Mouse (Mus musculus) hindbrain, embryonic 13.5 days (tissue): Measurements from ENCODE around the gene Spag17. TPM values are rescaled to one million over a fixed set of nuclear protein-coding genes. Genes with fewer than 3 reads are reported as not detected.

Source experiments
- ATAC-seq: fragments of 200-750 bp; cut with Nextera tagmentation; 2 replicates; pipeline ENCODE4 v1.8.0; 2017; ENCODE audit warnings: moderate TSS enrichment; ENCODE audit not compliant: low FRiP score
- H3K27ac ChIP-seq: fragments of 300-500 bp; sonication (generic); 2 replicates; pipeline ENCODE4 v1.5.1; 2015; ENCODE audit warnings: inconsistent platforms, mild to moderate bottlenecking, moderate library complexity
- H3K27me3 ChIP-seq: fragments of 300-500 bp; sonication (generic); 2 replicates; pipeline ENCODE4 v1.6.1; 2015; ENCODE audit warnings: mild to moderate bottlenecking, inconsistent platforms
- H3K36me3 ChIP-seq: fragments of 300-500 bp; sonication (generic); 2 replicates; pipeline ENCODE4 v1.6.1; 2015; ENCODE audit warnings: mild to moderate bottlenecking, inconsistent platforms
- H3K4me1 ChIP-seq: fragments of 300-500 bp; sonication (generic); replicated peaks from 2 replicates; pipeline ENCODE4 v1.6.1; 2015; ENCODE audit warnings: inconsistent platforms
- H3K4me2 ChIP-seq: fragments of 300-500 bp; sonication (generic); 2 replicates; pipeline ENCODE4 v1.6.1; 2015; ENCODE audit warnings: inconsistent platforms, mild to moderate bottlenecking, moderate library complexity
- H3K4me3 ChIP-seq: fragments of 300-500 bp; sonication (generic); 2 replicates; pipeline ENCODE4 v1.5.1; 2015; ENCODE audit warnings: mild to moderate bottlenecking, inconsistent platforms
- H3K9ac ChIP-seq: fragments of 300-500 bp; sonication (generic); 2 replicates; pipeline ENCODE4 v1.6.1; 2015; ENCODE audit warnings: mild to moderate bottlenecking, inconsistent platforms
- H3K9me3 ChIP-seq: fragments of 300-500 bp; sonication (generic); 2 replicates; pipeline ENCODE4 v1.6.1; 2016; ENCODE audit warnings: inconsistent platforms
- WGBS: fragments of 180-500 bp; shearing (Covaris S2); methylation state at CpG from one replicate; pipeline ENCODE4 v1.1.7; 2015; 5-methylcytosine and 5-hydroxymethylcytosine counted together
- polyA plus RNA-seq: library from polyadenylated mRNA; unstranded; fragments of >200 nt; fragmentation: Nextera tagmentation; extraction: Ambion mirVana; gene quantifications from 2 replicates; pipeline ENCODE4 v1.2.1, GENCODE M21; 2015

The Spag17 gene
- polyA plus RNA-seq, 1 experiment from 2014 or later = 1.4 TPM

DNA sequence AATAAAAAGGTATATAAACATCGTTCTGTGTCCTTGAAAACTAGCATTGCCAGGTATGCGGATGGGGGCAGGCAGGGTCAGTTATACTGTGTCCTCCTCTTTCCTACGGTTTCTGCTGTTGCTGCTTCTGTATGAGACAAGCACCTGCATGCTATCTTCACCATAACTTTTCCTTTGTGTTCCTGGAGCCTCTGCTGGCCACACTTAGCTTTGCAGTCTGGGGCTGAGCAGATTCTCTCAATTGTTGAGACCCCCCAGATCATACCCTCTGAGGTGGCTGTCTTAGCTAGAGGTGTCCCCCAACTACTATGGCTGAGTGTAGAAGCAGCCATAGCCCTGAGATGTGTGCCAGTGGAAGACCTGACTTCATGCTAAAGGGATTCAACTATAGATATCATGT lies 37.7 kb downstream of the Spag17 start:
- Histone ChIP-seq H3K4me3 (no peak overlapping the region), H3K4me1 (no peaks in the 10 kb centered on the region)
- ATAC-seq = no peak

DNA sequence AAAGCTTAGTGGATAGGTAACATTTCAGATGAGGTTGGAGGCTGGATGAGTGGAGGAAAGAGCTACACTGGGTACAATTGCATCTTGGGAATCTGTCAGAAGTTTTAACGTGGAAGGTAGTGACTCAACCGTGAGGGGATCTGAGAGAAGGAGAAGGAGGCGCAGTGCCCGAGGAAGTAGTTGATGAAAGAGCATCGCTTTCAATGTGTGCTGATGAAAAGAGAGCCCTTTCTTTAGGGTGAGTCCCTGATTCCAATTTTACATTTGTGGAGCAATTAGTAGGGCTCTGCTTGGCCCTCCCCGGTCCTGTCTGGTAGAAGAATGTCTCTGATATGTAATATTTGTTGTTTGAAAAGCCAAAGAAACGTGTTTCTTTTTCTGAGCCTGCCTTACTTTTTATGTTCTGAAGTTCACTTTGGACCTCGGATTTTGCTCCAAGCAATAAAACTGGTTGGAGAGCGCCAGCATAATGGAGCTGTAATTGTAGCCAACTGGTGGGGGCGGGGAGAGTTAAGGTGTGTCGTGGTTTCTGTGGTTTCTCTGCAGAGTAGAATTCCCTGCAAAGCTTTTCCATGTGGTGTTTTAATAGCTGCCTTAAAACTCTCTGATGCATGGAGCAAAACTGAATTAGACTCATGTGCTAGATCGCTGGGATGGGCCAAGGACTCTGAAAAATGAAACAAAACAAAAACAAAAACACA lies 45.9 kb downstream of the Spag17 start:
- Histone ChIP-seq H3K4me3 (no peak overlapping the region), H3K4me2 (no peak overlapping the region), H3K9ac (no peak overlapping the region), H3K27me3 (no peaks in the 10 kb centered on the region), H3K36me3 (no peaks in the 10 kb centered on the region), H3K27ac (no peak overlapping the region), H3K9me3 (no peaks in the 10 kb centered on the region), H3K4me1 (no peaks in the 10 kb centered on the region)
- WGBS = 81% methylated on average over 12 of the region's 12 CpGs
- no peak for ATAC-seq

More for the DNA sequence above, 37.7 kb downstream of the Spag17 start:
- no peaks in the 10 kb centered on the region for H3K36me3 ChIP-seq
- H3K9ac ChIP-seq = no peak overlapping the region
- no peak overlapping the region for H3K4me2 ChIP-seq
- 89% methylated on average over 3 of the region's 3 CpGs for whole genome bisulfite sequencing
- no peaks in the 10 kb centered on the region for H3K27me3 ChIP-seq
- H3K27ac ChIP-seq = no peak overlapping the region
- no peaks in the 10 kb centered on the region for H3K9me3 ChIP-seq

DNA sequence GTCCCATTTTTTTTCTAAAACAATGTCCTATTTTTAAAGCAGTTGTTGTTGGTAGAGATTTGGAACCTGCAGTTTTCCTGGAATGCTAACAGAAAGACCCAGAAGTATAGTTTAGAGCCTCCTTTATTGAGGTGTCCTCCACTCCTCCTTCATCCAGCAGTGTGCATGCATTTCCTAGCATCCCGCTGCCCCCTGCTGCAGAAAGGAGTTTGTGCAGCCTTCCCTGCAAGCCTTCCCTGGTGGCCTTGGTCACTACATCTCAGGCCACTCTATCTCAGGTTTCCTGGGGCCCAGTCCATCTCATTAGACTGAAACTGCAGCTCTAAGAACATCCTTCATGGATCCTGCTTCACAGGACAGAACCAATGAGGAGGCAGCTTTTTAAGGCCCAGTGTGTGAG lies 51.0 kb downstream of the Spag17 start:
- no peak for ATAC-seq
- H3K36me3 ChIP-seq = no peaks in the 10 kb centered on the region
- H3K4me2 ChIP-seq = no peak overlapping the region
- H3K9ac ChIP-seq = no peak overlapping the region
- 31% methylated on average over 1 of the region's 1 CpGs for WGBS
- H3K27ac ChIP-seq = no peak overlapping the region
- H3K9me3 ChIP-seq = no peaks in the 10 kb centered on the region
- 0 out of 2 replicates have a peak, but pooled peaks cover 3% of the 10 kb centered on the region for H3K27me3 ChIP-seq
- H3K4me1 ChIP-seq = no peaks in the 10 kb centered on the region
- no peak overlapping the region for H3K4me3 ChIP-seq

DNA sequence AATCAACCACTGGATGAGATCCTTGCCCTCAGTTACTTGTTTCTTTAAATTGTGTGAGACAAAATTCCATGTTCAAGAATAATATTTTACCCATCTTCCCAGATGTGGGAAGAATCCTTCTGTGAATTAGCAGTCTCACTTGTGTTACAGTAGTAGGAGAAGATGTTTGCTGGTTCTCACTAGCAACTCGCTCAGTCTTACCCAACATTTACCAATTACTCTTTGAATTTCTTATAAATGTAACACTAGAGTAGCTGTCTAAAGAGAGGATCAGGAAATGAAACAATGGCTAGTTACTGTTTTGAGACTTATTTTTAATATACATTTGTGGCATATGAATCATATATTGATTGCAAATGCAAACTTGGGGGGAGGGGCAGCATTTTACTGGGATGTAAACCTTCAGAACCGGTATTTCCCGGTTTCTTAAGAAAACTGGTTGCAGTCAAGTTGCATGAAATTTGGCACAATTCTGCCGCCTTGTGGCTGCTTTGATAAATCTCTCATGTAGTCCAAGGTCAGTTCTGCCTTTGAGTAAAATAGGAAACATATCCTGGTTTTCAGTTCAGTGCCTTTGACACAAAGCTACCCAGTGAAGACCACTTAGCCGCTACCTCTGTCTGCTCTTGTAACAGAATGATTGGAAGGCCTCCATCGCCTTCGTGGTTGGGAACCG lies 53.5 kb downstream of the Spag17 start:
- 39% methylated on average over 8 of the region's 8 CpGs for WGBS
- no peak overlapping the region for H3K9ac ChIP-seq
- H3K36me3 ChIP-seq = no peaks in the 10 kb centered on the region
- no peaks in the 10 kb centered on the region for H3K9me3 ChIP-seq
- ATAC-seq = peak; percentile 65; the same call in 1 of the 2 replicates
- no peak overlapping the region for H3K4me2 ChIP-seq
- 0 out of 2 replicates have a peak, but pooled peaks cover 3% of the 10 kb centered on the region for H3K27me3 ChIP-seq
- H3K4me1 ChIP-seq = no peaks in the 10 kb centered on the region
- no peak overlapping the region for H3K27ac ChIP-seq
- H3K4me3 ChIP-seq = no peak overlapping the region

DNA sequence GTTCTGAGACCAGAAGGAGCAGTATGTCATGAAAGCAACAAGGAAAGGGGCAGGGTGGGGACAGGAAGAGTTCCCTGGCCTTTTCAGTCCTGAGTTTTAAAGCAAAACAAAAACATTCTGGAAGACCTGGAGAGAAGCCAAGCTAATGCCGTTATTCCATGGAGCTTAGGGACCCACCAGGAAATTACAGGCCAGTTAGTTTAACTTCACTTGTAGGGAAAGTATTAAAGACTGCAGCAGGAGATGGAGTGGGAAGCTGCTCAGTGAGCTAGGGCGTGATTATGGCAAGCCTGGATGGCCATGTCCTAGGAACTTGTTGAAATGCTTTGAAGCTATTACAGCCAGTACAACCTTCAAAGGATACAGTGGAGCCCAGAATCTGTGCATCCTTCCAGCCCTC lies 60.0 kb downstream of the Spag17 start:
- 77% methylated on average over 2 of the region's 2 CpGs for WGBS
- H3K27ac ChIP-seq = no peak overlapping the region
- H3K4me2 ChIP-seq = no peak overlapping the region
- H3K4me1 ChIP-seq = no peaks in the 10 kb centered on the region
- H3K9ac ChIP-seq = no peak overlapping the region
- H3K27me3 ChIP-seq = 0 out of 2 replicates have a peak, but pooled peaks cover 3% of the 10 kb centered on the region
- no peaks in the 10 kb centered on the region for H3K36me3 ChIP-seq
- ATAC-seq = no peak
- H3K9me3 ChIP-seq = no peaks in the 10 kb centered on the region
- no peak overlapping the region for H3K4me3 ChIP-seq

DNA sequence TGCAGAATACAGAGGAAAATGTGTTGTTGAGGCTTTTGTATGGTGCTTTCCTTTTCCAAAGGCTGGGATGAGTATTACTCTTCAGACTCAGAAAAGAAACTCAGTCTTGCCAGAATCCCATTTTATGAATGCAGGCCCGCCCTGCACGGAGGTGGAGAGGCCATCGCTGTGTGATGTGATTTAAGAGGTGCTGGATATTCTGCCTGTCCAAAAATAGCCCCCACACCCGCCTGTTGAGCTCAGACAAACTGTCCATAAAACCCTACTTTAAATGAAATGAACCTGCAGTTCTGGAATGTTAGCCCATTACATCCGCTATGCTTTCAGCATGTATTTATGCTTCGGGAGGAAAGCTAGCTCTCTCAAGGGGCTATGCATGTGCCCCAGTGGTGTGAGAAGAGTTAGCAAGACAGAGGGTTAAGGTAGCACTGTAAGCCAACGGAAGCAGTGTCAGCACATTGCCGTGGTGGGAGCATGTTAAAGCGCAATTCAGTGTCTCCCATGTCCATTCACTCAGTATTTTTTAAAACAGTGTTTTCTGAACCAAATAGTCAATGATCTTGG lies 68.9 kb downstream of the Spag17 start:
- no peaks in the 10 kb centered on the region for H3K9me3 ChIP-seq
- H3K36me3 ChIP-seq = no peaks in the 10 kb centered on the region
- H3K4me1 ChIP-seq = no peaks in the 10 kb centered on the region
- no peak overlapping the region for H3K4me2 ChIP-seq
- H3K27me3 ChIP-seq = no peaks in the 10 kb centered on the region
- no peak for ATAC-seq
- no peak overlapping the region for H3K9ac ChIP-seq
- H3K4me3 ChIP-seq = no peak overlapping the region
- H3K27ac ChIP-seq = no peak overlapping the region
- 86% methylated on average over 9 of the region's 9 CpGs for WGBS

DNA sequence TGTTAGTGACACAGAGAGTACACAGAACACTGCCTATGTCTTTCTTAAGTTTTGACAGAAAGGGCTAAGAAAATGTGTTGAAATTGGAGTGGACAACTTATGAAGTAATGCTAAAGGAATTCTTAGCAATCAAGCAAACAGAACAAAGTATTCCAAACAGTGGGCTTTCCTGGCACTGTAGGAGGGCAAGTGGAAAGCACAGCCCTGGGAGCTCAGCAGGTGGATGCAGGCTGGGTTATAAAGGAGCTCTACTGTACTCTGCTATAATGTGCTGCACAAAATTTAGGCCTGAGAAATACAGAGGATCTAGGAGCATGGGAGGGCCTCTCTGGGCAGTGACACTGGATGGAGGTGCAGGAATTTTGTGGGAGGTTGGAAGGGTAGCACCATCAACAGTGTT lies 71.3 kb downstream of the Spag17 start:
- no peak overlapping the region for H3K4me3 ChIP-seq
- no peaks in the 10 kb centered on the region for H3K9me3 ChIP-seq
- no peaks in the 10 kb centered on the region for H3K27me3 ChIP-seq
- H3K4me1 ChIP-seq = no peaks in the 10 kb centered on the region
- H3K9ac ChIP-seq = no peak overlapping the region
- H3K4me2 ChIP-seq = no peak overlapping the region
- no peak overlapping the region for H3K27ac ChIP-seq
- H3K36me3 ChIP-seq = no peaks in the 10 kb centered on the region
- no peak for ATAC-seq

DNA sequence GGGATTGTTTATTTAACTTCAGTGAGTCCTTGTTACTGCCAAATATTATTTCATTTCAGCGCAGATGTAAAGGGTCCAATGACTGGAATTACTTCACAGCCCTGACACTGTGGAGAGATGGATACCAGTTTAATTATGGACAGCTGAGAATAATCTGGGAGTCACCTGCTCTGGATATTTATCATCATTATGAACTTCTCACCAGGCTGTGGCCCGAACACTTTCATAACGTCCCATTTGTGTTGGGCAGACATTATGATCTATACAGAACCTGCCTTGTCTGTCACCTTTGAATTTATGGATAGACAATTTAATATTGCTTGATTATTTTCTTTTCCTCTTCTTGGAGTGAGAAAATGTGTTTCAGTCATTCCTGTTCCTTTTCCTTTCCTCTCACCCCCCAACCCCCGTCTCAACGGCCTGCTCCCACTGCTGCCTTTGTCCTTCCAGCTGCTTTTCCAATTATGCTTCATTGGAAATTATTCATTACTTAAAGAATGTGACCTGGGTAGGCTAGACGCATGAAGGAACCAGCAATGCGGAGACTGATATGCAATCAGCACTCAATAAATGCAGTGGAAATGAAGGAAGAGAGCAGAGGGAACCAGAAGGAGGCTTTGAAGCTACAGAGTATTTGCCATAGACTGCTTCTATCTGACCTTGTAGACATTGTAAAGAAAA lies 74.7 kb downstream of the Spag17 start:
- ATAC-seq = no peak
- Histone ChIP-seq H3K4me1 (no peaks in the 10 kb centered on the region), H3K4me2 (no peak overlapping the region), H3K4me3 (no peak overlapping the region), H3K27ac (no peak overlapping the region), H3K36me3 (no peaks in the 10 kb centered on the region), H3K9me3 (no peaks in the 10 kb centered on the region), H3K9ac (no peak overlapping the region), H3K27me3 (no peaks in the 10 kb centered on the region)
- 54% methylated on average over 7 of the region's 7 CpGs for WGBS

DNA sequence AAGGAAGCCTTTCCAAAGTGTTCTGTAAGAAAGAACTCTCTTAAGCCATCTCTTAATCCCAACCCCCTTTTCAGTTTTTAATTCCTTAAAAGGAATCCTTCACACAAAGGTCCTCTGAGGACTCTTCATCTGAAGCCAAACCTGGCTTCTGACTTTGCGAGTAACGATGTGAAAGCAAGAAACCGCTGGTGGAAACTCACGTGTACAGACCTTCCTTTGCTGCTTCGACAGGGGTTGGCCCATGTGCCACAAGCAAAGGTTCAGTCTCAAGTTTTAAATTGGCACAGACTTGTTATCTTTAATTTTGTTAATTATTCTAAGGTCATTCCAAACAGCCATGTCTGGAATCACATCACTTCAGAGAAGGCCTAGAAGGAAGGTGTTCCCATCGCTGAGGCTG lies 79.1 kb downstream of the Spag17 start:
- H3K4me1 ChIP-seq = peaks cover 5% of the 10 kb centered on the region
- 91% methylated on average over 6 of the region's 6 CpGs for WGBS
- no peak overlapping the region for H3K4me2 ChIP-seq
- ATAC-seq = no peak
- H3K27ac ChIP-seq = no peak overlapping the region
- H3K9ac ChIP-seq = no peak overlapping the region
- no peaks in the 10 kb centered on the region for H3K36me3 ChIP-seq
- H3K9me3 ChIP-seq = no peaks in the 10 kb centered on the region
- no peaks in the 10 kb centered on the region for H3K27me3 ChIP-seq
- H3K4me3 ChIP-seq = no peak overlapping the region

DNA sequence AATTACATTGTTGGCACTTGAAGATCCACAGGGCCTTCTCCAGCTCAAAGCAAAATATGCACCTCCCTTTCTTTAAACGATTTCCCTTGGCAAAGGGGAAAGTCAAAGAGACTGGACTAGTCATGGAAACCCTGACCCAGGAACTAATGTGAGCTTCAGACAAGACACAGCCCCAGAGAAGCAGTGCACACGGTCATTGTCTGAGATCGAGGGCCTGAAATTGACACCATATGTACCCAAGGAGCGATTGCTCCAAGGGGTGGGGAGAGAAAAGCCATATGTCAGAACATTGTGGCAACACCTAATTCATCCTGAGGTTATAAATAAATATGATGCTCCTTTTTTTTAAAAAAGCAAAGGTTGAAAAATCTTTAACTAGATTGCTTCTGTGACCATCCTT lies 80.7 kb downstream of the Spag17 start:
- Histone ChIP-seq H3K4me2 (no peak overlapping the region), H3K9me3 (no peaks in the 10 kb centered on the region), H3K4me1 (peaks cover 5% of the 10 kb centered on the region), H3K27me3 (no peaks in the 10 kb centered on the region), H3K36me3 (no peaks in the 10 kb centered on the region), H3K27ac (no peak overlapping the region), H3K4me3 (no peak overlapping the region), H3K9ac (no peak overlapping the region)
- WGBS = 56% methylated on average over 4 of the region's 4 CpGs
- ATAC-seq = no peak

DNA sequence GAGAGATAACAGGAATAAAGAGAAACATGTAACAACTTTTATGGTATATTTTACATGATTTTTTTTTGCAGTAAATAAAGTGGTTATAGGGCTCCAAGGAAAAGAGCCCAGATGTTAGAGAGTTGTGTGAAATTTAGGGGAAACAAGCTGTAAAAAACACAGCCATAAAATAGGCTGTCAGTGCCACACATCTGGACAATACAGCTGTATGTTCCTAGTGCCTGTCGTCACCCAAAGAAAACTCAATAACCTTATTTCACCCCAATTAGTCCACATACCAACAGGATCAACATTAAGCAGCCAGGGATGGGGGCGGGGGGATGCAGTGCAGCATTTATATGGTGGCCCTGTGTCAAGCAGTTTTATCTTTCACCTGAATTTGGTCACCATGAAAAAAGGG lies 81.1 kb downstream of the Spag17 start:
- H3K4me3 ChIP-seq = no peak overlapping the region
- no peak overlapping the region for H3K27ac ChIP-seq
- H3K4me2 ChIP-seq = no peak overlapping the region
- H3K36me3 ChIP-seq = no peaks in the 10 kb centered on the region
- no peaks in the 10 kb centered on the region for H3K9me3 ChIP-seq
- H3K4me1 ChIP-seq = peaks cover 5% of the 10 kb centered on the region
- ATAC-seq = no peak
- H3K9ac ChIP-seq = no peak overlapping the region
- 61% methylated on average over 2 of the region's 2 CpGs for WGBS
- no peaks in the 10 kb centered on the region for H3K27me3 ChIP-seq

DNA sequence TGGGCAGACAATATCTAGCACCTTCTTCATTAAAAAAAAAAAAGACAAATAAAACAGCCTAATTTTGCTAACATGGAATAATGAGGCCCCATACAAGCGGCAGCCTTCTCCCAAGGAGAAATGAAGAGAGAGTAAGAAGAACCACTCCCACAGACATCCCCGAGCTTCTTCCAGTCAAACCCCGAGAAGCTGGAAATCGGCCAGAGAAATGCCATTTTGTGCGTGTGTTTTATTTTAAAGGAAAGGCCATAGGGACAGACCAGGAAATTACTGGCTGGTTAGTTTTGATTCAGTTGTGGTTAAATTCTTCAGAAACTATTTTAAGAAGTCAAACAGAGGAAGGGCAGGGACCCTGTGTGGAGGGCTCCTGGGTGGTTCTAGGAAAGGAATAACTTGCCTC lies 85.6 kb downstream of the Spag17 start:
- no peak for ATAC-seq
- no peak overlapping the region for H3K27ac ChIP-seq

More for the DNA sequence above, 85.6 kb downstream of the Spag17 start:
- Histone ChIP-seq H3K36me3 (no peaks in the 10 kb centered on the region), H3K27me3 (no peaks in the 10 kb centered on the region), H3K9me3 (no peaks in the 10 kb centered on the region), H3K4me3 (no peak overlapping the region), H3K4me2 (no peak overlapping the region), H3K9ac (no peak overlapping the region), H3K4me1 (peaks cover 1% of the 10 kb centered on the region)
- WGBS = 74% methylated on average over 5 of the region's 5 CpGs
